Mouse (Mus musculus): ENCODE measurements around the gene 4930432M17Rik. TPM values are rescaled to one million over a fixed set of nuclear protein-coding genes. Genes with fewer than 3 reads are reported as not detected.

Gene 4930432M17Rik
- polyA plus RNA-seq, 1 experiment from 2014 or later, result not detected

DNA sequence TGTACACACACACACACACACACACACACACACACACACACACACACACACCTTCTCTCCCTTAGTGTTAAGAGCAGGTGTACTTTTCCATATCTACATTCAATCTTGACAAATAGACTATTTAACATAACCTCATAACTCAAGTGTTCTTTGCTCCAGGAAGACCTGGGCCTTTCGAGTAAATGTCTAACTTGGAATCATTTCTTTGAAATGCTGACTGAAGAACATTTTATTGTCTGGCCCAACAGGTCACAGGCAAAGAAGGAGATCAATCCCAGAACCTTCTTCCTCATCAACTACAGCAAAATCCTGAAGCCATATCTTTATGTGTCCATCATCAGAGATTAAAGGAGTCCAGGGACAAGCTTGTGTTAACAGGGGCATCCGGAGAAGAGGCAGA, 43.9 kb downstream of the 4930432M17Rik start:
- no peak overlapping the region for H3K4me3 ChIP-seq
- no peak overlapping the region for H3K4me2 ChIP-seq
- 83% methylated on average over 2 of the region's 2 CpGs for WGBS
- H3K4me1 ChIP-seq, result peaks cover 26% of the 10 kb centered on the region
- H3K9me3 ChIP-seq, result no peaks in the 10 kb centered on the region
- H3K27me3 ChIP-seq, result no peaks in the 10 kb centered on the region
- no peak overlapping the region for H3K27ac ChIP-seq
- no peaks in the 10 kb centered on the region for H3K36me3 ChIP-seq
- no peak overlapping the region for H3K9ac ChIP-seq
- no peak for ATAC-seq (ENCODE audit: insufficient number of reproducible peaks, low FRiP score, low TSS enrichment, low read depth)

DNA sequence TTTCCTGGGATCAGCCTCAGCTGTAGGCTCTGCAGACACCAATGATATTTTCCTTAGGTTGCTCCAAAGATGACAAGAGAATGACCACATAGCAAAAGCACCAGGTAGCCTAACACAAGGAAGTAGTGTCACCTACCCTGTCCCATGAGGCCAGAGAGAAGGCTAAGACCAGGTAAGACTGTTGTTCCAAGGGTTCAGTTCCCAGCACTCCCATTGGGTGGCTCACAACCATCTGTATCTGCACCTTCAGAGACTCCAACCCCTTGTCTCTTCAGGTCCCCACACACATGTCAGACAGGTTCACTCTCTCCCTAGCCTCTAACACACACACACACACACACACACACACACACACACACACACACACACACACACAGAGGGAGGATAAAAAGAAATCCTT, 44.8 kb downstream of the 4930432M17Rik start:
- no peak for ATAC-seq (ENCODE audit: insufficient number of reproducible peaks, low FRiP score, low TSS enrichment, low read depth)

GRCm38 (mm10) chr3:121715741-121716459, 45.3 kb downstream of the 4930432M17Rik start:
- 59% methylated on average over 6 of the region's 6 CpGs for WGBS
- H3K9ac ChIP-seq, result no peak overlapping the region
- H3K4me3 ChIP-seq, result no peak overlapping the region
- H3K9me3 ChIP-seq, result no peaks in the 10 kb centered on the region
- no peaks in the 10 kb centered on the region for H3K36me3 ChIP-seq
- ATAC-seq (ENCODE audit: insufficient number of reproducible peaks, low FRiP score, low TSS enrichment, low read depth), result no peak
- H3K27me3 ChIP-seq, result no peaks in the 10 kb centered on the region
- H3K4me1 ChIP-seq, result peaks cover 26% of the 10 kb centered on the region
- H3K4me2 ChIP-seq, result no peak overlapping the region
- H3K27ac ChIP-seq, result no peak overlapping the region

More for the DNA sequence above, 44.8 kb downstream of the 4930432M17Rik start:
- no peaks in the 10 kb centered on the region for H3K36me3 ChIP-seq
- no peak overlapping the region for H3K4me2 ChIP-seq
- H3K9ac ChIP-seq, result no peak overlapping the region
- H3K4me1 ChIP-seq, result peaks cover 26% of the 10 kb centered on the region
- H3K9me3 ChIP-seq, result no peaks in the 10 kb centered on the region
- no peak overlapping the region for H3K4me3 ChIP-seq
- no peaks in the 10 kb centered on the region for H3K27me3 ChIP-seq
- no peak overlapping the region for H3K27ac ChIP-seq

GRCm38 (mm10) chr3:121716480-121716879, 45.9 kb downstream of the 4930432M17Rik start:
- no peak overlapping the region for H3K4me3 ChIP-seq
- H3K9ac ChIP-seq, result no peak overlapping the region
- no peak overlapping the region for H3K27ac ChIP-seq
- H3K27me3 ChIP-seq, result peaks cover 3% of the 10 kb centered on the region; the same call in 1 of the 2 replicates
- no peaks in the 10 kb centered on the region for H3K36me3 ChIP-seq
- no peaks in the 10 kb centered on the region for H3K9me3 ChIP-seq
- H3K4me2 ChIP-seq, result no peak overlapping the region
- peaks cover 30% of the 10 kb centered on the region for H3K4me1 ChIP-seq
- WGBS, result 75% methylated on average over 5 of the region's 5 CpGs
- no peak for ATAC-seq (ENCODE audit: insufficient number of reproducible peaks, low FRiP score, low TSS enrichment, low read depth)

- H3K9ac ChIP-seq, result no peak overlapping the region
- no peak overlapping the region for H3K27ac ChIP-seq
- H3K36me3 ChIP-seq, result no peaks in the 10 kb centered on the region
- peaks cover 31% of the 10 kb centered on the region for H3K4me1 ChIP-seq
- H3K4me3 ChIP-seq, result no peak overlapping the region
- peaks cover 10% of the 10 kb centered on the region; the same call in 1 of the 2 replicates for H3K27me3 ChIP-seq
- 44% methylated on average over 8 of the region's 8 CpGs for whole genome bisulfite sequencing
- no peak for ATAC-seq (ENCODE audit: insufficient number of reproducible peaks, low FRiP score, low TSS enrichment, low read depth)
- H3K9me3 ChIP-seq, result no peaks in the 10 kb centered on the region
- H3K4me2 ChIP-seq, result no peak overlapping the region
These were observed 48.1 kb downstream of the 4930432M17Rik start for GRCm38 (mm10) chr3:121718679-121719078.

GRCm38 (mm10) chr3:121719701-121720100, 49.1 kb downstream of the 4930432M17Rik start:
- Histone ChIP-seq H3K4me1 (peaks cover 38% of the 10 kb centered on the region), H3K36me3 (no peaks in the 10 kb centered on the region), H3K4me3 (no peak overlapping the region), H3K27me3 (peaks cover 10% of the 10 kb centered on the region; the same call in 1 of the 2 replicates), H3K27ac (no peak overlapping the region), H3K4me2 (no peak overlapping the region), H3K9ac (no peak overlapping the region), H3K9me3 (no peaks in the 10 kb centered on the region)
- WGBS, result 79% methylated on average over 3 of the region's 3 CpGs
- ATAC-seq (ENCODE audit: insufficient number of reproducible peaks, low FRiP score, low TSS enrichment, low read depth), result no peak

- Histone ChIP-seq H3K4me2 (no peak overlapping the region), H3K9ac (no peak overlapping the region), H3K27ac (no peak overlapping the region), H3K4me1 (peaks cover 32% of the 10 kb centered on the region), H3K4me3 (no peak overlapping the region), H3K36me3 (no peaks in the 10 kb centered on the region), H3K9me3 (no peaks in the 10 kb centered on the region), H3K27me3 (peaks cover 10% of the 10 kb centered on the region; the same call in 1 of the 2 replicates)
- WGBS, result 29% methylated on average over 14 of the region's 14 CpGs
- no peak for ATAC-seq (ENCODE audit: insufficient number of reproducible peaks, low FRiP score, low TSS enrichment, low read depth)
These were observed 50.5 kb downstream of the 4930432M17Rik start for GRCm38 (mm10) chr3:121720801-121721690.

DNA sequence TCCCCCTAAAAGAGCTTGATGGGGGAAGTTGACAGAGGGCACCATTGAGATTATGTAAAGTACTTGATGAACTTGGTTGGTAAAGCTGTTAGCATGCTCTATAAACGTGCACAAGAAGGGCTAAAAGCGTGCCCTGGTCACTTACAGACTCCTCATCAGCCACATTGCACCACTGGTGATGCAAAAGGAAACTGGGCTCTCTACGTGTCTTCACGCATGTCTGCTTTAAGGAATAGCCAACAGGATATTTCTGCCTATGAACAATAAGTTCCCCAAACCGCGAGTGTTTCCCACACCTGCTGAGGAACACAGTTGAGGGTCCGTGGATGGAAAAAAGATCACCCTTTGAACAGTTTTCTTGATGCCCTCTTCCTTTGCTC, 51.1 kb downstream of the 4930432M17Rik start:
- no peak overlapping the region for H3K9ac ChIP-seq
- ATAC-seq (ENCODE audit: insufficient number of reproducible peaks, low FRiP score, low TSS enrichment, low read depth), result no peak
- H3K4me3 ChIP-seq, result no peak overlapping the region
- no peak overlapping the region for H3K27ac ChIP-seq
- no peaks in the 10 kb centered on the region for H3K36me3 ChIP-seq
- WGBS, result 69% methylated on average over 7 of the region's 7 CpGs
- H3K4me2 ChIP-seq, result no peak overlapping the region
- H3K27me3 ChIP-seq, result peaks cover 10% of the 10 kb centered on the region; the same call in 1 of the 2 replicates
- no peaks in the 10 kb centered on the region for H3K9me3 ChIP-seq
- peaks cover 30% of the 10 kb centered on the region for H3K4me1 ChIP-seq

DNA sequence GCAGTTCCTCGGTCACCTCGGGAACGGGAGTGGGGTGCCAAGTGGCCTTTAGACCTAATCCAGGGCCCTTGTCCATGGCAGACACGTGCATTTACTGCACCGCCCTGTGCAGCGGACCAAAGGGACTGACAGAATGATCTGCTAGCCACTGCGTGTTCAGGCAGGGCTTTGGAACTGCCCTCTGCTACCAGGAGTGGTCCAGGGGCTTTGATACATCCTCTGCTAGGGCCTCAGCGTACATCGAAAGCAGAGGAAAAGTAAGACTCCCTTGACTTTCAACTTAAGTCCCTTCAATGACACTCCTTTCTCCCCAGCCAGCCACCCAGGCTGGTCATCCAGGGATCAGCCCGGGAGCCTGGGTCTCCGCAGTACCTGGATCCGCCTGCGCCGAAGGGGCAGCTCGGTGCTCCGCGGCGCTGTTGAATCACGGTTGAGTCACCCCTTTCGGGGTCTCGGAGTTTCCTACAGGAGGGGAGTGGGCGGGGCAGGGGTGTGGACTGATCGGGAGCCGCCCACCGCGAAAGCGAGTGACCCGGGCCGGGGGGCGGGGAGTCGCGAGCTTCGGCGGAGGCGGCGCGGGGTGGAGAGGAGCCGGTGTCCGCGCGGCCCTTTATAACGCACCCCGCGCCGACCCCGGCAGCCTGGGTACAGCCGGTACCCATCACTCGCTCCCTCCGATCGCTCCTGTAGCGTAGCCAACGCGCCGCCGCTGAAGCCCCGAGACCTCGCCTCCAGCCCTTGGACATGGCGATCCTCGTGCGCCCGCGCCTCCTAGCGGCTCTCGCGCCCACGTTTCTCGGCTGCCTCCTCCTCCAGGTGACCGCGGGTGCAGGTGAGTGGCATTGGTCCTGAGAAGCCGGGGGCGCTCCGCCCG, 52.6 kb downstream of the 4930432M17Rik start, which contains the start of gene F3:
Gene F3, plus strand, starts transcription at position 567 of the 874 bp plus-strand sequence.
- WGBS, result under 1% methylated on average over 69 of the region's 73 CpGs
- Histone ChIP-seq H3K4me3 (peak within 1 kb of the TSS; percentile 70), H3K27me3 (peaks cover 10% of the 10 kb centered on the region; the same call in 1 of the 2 replicates), H3K9ac (peak within 1 kb of the TSS; percentile 21; the same call in 1 of the 2 replicates), H3K27ac (no peak within 1 kb of the TSS), H3K36me3 (no peaks in the 10 kb centered on the region), H3K9me3 (no peaks in the 10 kb centered on the region), H3K4me2 (peak within 1 kb of the TSS; percentile 76), H3K4me1 (peaks cover 30% of the 10 kb centered on the region)
- ATAC-seq (ENCODE audit: insufficient number of reproducible peaks, low FRiP score, low TSS enrichment, low read depth), result peak; percentile 86

- no peak overlapping the region for H3K27ac ChIP-seq
- 6% methylated on average over 20 of the region's 20 CpGs for WGBS
- peaks cover 25% of the 10 kb centered on the region for H3K4me1 ChIP-seq
- H3K27me3 ChIP-seq, result peaks cover 10% of the 10 kb centered on the region; the same call in 1 of the 2 replicates
- H3K4me2 ChIP-seq, result peak overlapping the region; percentile 76
- ATAC-seq (ENCODE audit: insufficient number of reproducible peaks, low FRiP score, low TSS enrichment, low read depth), result no peak
- H3K9me3 ChIP-seq, result no peaks in the 10 kb centered on the region
- no peaks in the 10 kb centered on the region for H3K36me3 ChIP-seq
- peak overlapping the region; percentile 70 for H3K4me3 ChIP-seq
- no peak overlapping the region for H3K9ac ChIP-seq
These were observed 53.5 kb downstream of the 4930432M17Rik start for GRCm38 (mm10) chr3:121723968-121724524.

GRCm38 (mm10) chr3:121724553-121724952, 54.0 kb downstream of the 4930432M17Rik start:
- Histone ChIP-seq H3K4me2 (peak overlapping the region; percentile 76; the same call in 1 of the 2 replicates), H3K4me3 (peak overlapping the region; percentile 70), H3K27ac (no peak overlapping the region), H3K36me3 (no peaks in the 10 kb centered on the region), H3K4me1 (peaks cover 21% of the 10 kb centered on the region), H3K9me3 (no peaks in the 10 kb centered on the region), H3K9ac (no peak overlapping the region), H3K27me3 (peaks cover 10% of the 10 kb centered on the region; the same call in 1 of the 2 replicates)
- no peak for ATAC-seq (ENCODE audit: insufficient number of reproducible peaks, low FRiP score, low TSS enrichment, low read depth)
- WGBS, result 26% methylated on average over 12 of the region's 12 CpGs

Data from limb, embryonic 15.5 days (tissue).